Comparison of ENCODE assay signal across 15 mouse cellular contexts in genomic region chr9:86030738-86031137, GRCm38 (mm10).
DNase-seq lines count a peak whose midpoint lies in the region; ATAC-seq lines count a peak whose summit lies in the region.
"Had no signal": no experiment of that assay in that cellular context is flagged by ENCODE, and none has a peak within 500 bp of the region (broad histone marks: within the 10 kb centered on the region; RNA-seq: fewer than 3 reads in every experiment).

No protein-coding gene starts in this region.

- H3K36me3 ChIP-seq in midbrain, embryonic 14.5 days (ENCODE audit: control insufficient read depth, insufficient read depth, low read length): no peaks in the 10 kb centered on the region
- no peaks in the 10 kb centered on the region for H3K36me3 ChIP-seq in midbrain, embryonic 15.5 days (replicated peaks)
- H3K36me3 ChIP-seq: limb, embryonic 13.5 days; liver, embryonic 15.5 days; neural tube, embryonic 13.5 days had no signal

- ATAC-seq in midbrain, embryonic 14.5 days (ENCODE audit: low FRiP score, low TSS enrichment): no peak
- no peak for ATAC-seq in midbrain, embryonic 15.5 days (replicated peaks)
- ATAC-seq: forebrain, embryonic 14.5 days had no signal

- H3K27me3 ChIP-seq in midbrain, embryonic 14.5 days (ENCODE audit: control insufficient read depth, insufficient read depth, low read length): no peaks in the 10 kb centered on the region
- no peaks in the 10 kb centered on the region for H3K27me3 ChIP-seq in midbrain, embryonic 15.5 days (replicated peaks)
- H3K27me3 ChIP-seq: limb, embryonic 13.5 days; liver, embryonic 15.5 days; neural tube, embryonic 13.5 days had no signal

- 27% methylated on average over 5 of the region's 5 CpGs for WGBS in midbrain, embryonic 14.5 days
- 34% methylated on average over 5 of the region's 5 CpGs for WGBS in midbrain, embryonic 15.5 days

- no peak overlapping the region for H3K4me2 ChIP-seq in midbrain, embryonic 14.5 days (ENCODE audit: low read length)
- no peak overlapping the region for H3K4me2 ChIP-seq in midbrain, embryonic 15.5 days
- H3K4me2 ChIP-seq: limb, embryonic 13.5 days; liver, embryonic 15.5 days; neural tube, embryonic 13.5 days had no signal

- DNase-seq in gastrocnemius, adult 18-20 months (ENCODE audit: low spot score): peak; percentile 2
- no peak for DNase-seq in gastrocnemius, adult 8-10 months (ENCODE audit: low spot score in 2 of 2)
- DNase-seq in midbrain, embryonic 14.5 days: peak; percentile 8
- DNase-seq in frontal cortex, postnatal 36 days (ENCODE audit: low spot score in 2 of 2): peak; percentile 16 to 25
- peak; percentile 6 for DNase-seq in skeletal muscle tissue, adult 2 months (ENCODE audit: low read depth, low spot score)
- DNase-seq in thymus, postnatal 0 days (ENCODE audit: low spot score): no peak
- DNase-seq: cerebellum, adult 18-20 months; embryo, embryonic 11 days; lung, postnatal 36 days had no signal

- H3K4me1 ChIP-seq in midbrain, embryonic 14.5 days (ENCODE audit: control insufficient read depth, insufficient read depth, low read length): no peaks in the 10 kb centered on the region
- no peaks in the 10 kb centered on the region for H3K4me1 ChIP-seq in midbrain, embryonic 15.5 days
- H3K4me1 ChIP-seq: limb, embryonic 13.5 days; liver, embryonic 15.5 days; neural tube, embryonic 13.5 days had no signal

- H3K9me3 ChIP-seq in midbrain, embryonic 14.5 days (ENCODE audit: control insufficient read depth, low read length): no peaks in the 10 kb centered on the region
- H3K9me3 ChIP-seq in midbrain, embryonic 15.5 days: no peaks in the 10 kb centered on the region
- H3K9me3 ChIP-seq: limb, embryonic 13.5 days; liver, embryonic 15.5 days; neural tube, embryonic 13.5 days had no signal

- no peak overlapping the region for H3K9ac ChIP-seq in midbrain, embryonic 14.5 days (replicated peaks; ENCODE audit: low read length)
- H3K9ac ChIP-seq in midbrain, embryonic 15.5 days: no peak overlapping the region
- H3K9ac ChIP-seq: limb, embryonic 13.5 days; liver, embryonic 15.5 days; neural tube, embryonic 13.5 days had no signal

- no peak overlapping the region for H3K4me3 ChIP-seq in midbrain, embryonic 14.5 days (replicated peaks; ENCODE audit: low read depth, low read length)
- no peak overlapping the region for H3K4me3 ChIP-seq in midbrain, embryonic 15.5 days
- H3K4me3 ChIP-seq: left cerebral cortex, adult 2 months; limb, embryonic 13.5 days; liver, embryonic 15.5 days; neural tube, embryonic 13.5 days had no signal

- no peak overlapping the region for H3K27ac ChIP-seq in midbrain, embryonic 14.5 days (replicated peaks; ENCODE audit: low read depth, low read length)
- no peak overlapping the region for H3K27ac ChIP-seq in midbrain, embryonic 15.5 days
- H3K27ac ChIP-seq: left cerebral cortex, adult 2 months; limb, embryonic 13.5 days; liver, embryonic 15.5 days; neural tube, embryonic 13.5 days had no signal

Comparison
In these comparisons a context has a peak if more than half of its experiments do, and no peak if none do; other contexts are left out.
1. DNase-seq: peak in gastrocnemius, adult 18-20 months (single experiment), midbrain, embryonic 14.5 days (single experiment), frontal cortex, postnatal 36 days (2 of 2) and skeletal muscle tissue, adult 2 months (single experiment); none in gastrocnemius, adult 8-10 months (0 of 2) and thymus, postnatal 0 days (single experiment).